Mouse (Mus musculus): Measurements from ENCODE around the gene Pappa.

Pappa gene

DNA sequence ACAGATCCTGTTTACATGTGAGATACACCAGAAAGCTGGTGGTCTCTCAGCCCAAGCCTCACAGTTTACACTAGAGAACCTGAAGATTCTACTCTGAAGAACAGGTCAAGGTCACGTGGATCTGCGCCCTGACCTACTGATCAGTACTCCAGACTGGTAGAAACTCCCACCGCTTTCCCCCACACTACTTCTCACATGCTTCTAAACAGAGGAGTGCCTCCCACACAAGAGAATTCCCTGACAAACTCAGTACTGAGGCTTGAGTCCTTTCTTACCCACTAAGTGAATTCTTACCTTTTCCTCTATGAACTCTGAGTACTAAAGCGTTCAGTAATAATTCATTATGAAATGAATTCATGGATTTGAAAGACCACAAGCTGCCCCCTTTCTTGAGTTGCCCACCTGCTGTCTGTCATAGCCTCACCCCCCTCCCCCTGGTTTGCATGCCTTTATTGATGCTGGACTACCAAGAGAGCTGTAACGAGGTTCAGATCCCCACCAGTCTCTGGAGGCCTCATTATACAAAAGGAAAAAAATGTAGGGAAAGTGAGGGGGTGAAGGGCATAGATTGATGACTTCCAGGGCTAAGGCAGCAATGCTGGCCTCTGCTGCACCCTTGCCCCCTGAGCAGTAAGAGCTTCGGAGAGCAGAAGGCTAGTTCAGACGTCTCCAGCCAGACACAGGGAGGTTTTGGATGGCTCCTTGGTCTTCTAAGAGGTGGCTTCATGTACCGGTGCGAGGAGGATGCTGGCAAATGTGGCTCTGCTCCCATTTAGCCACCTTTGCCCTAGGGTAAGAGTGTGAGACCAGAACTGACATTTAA is 204.7 kb downstream of the Pappa start:
- no peak for DNase-seq (ENCODE audit: low spot score)

- DNase-seq (ENCODE audit: low spot score) = no peak
Observed at GRCm38 (mm10) chr4:65333718-65334117, 209.7 kb downstream of the Pappa start.

GRCm38 (mm10) chr4:65341766-65342165 is 217.8 kb downstream of the Pappa start:
- no peak for DNase-seq (ENCODE audit: low spot score)

DNA sequence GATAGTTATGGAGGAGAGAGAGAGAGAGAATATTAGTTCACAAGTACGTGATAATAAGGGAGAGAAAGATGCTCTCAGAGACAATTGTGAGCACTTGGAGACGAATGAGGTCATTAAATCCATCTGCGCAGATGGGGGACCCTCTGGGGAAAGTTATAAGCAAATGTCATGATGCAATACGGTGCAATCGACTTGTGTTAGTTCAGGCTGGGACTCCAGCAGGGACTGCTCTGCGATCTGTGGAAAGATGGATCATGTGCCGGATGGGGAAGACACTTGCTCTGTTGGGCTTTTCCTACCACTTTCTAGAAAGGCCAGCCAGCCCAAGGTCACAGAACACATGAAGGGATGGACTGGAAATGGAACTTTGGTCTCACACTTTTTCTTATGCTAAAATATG is 226.5 kb downstream of the Pappa start:
- no peak for DNase-seq (ENCODE audit: low spot score)

GRCm38 (mm10) chr4:65354580-65354979 is 230.6 kb downstream of the Pappa start:
- DNase-seq (ENCODE audit: low spot score) = no peak

GRCm38 (mm10) chr4:65367135-65367534 is 243.2 kb downstream of the Pappa start:
- no peak for DNase-seq (ENCODE audit: low spot score)

GRCm38 (mm10) chr4:65372731-65373130 is 248.8 kb downstream of the Pappa start:
- DNase-seq (ENCODE audit: low spot score) = no peak

- DNase-seq (ENCODE audit: low spot score) = no peak
Observed at GRCm38 (mm10) chr4:65373841-65374240, 249.9 kb downstream of the Pappa start.

GRCm38 (mm10) chr4:65376571-65376970 is 252.6 kb downstream of the Pappa start:
- DNase-seq (ENCODE audit: low spot score) = no peak

- no peak for DNase-seq (ENCODE audit: low spot score)
Observed at GRCm38 (mm10) chr4:65379461-65379860, 255.5 kb downstream of the Pappa start.

GRCm38 (mm10) chr4:65383070-65383469 is 259.1 kb downstream of the Pappa start:
- DNase-seq (ENCODE audit: low spot score) = no peak

- DNase-seq (ENCODE audit: low spot score) = no peak
Observed at GRCm38 (mm10) chr4:65391001-65391400, 267.0 kb downstream of the Pappa start.

DNA sequence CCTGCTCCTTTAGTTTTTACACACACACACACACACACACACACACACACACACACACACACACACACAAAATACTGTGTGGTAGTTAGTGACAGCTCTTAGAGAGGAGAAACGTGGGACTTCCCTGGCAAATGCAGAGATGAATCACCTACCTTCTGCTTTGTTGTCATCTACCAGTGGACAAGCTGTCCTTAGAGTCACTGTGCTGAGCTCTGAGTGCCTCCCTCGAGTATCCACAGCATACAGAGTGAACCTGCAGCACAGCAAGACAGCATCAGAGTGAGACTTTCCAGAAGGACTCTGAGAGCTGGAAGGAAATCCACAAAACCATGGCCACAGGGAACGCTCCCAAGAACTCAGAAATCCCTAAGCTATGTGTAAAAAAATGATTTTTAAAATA is 272.8 kb downstream of the Pappa start:
- no peak for DNase-seq (ENCODE audit: low spot score)

DNA sequence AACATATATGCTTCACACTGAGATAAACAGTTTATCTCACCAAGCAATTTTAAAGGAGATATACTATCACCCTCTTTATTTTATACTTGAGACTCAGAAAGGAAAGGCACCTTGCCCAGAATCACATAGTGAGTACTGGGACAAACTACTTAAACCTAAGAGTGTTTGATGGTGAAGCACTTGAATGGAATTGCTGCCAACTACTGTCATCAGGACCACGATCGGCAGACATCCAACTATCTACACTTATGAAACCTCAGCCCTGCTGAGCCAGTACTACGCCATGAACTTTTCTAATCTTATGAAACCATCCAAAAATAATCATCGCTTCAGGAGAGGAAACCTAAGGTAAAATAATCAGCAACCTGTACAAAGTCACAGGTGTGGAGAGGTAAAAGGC is 275.5 kb downstream of the Pappa start:
- no peak for DNase-seq (ENCODE audit: low spot score)

DNA sequence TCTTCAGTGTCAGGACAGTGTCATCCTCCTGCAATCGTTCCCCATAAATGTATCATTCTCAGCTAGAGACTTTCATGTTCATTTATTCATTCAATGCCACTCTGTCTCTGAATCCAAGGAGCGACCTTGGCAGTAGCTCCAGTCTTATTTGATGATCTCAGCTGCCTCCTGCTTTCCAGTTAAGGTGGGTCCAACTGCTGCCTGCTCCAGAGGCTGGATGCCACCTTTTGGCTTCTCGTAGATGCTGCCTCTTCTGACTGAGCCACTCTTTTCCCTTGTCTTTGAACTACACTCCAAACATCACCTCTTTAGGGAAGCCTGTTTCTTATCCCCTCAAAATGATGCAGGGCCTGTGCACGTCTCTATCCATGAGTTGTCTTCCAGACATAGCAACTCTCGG is 278.3 kb downstream of the Pappa start:
- DNase-seq (ENCODE audit: low spot score) = no peak

- DNase-seq (ENCODE audit: low spot score) = no peak
Observed at GRCm38 (mm10) chr4:65402836-65403634, 279.1 kb downstream of the Pappa start.
